Mouse (Mus musculus) hindbrain, embryonic 12.5 days (tissue): ENCODE measurements at regions not wholly inside any gene's neighbourhood (a gene's known extent, or its start where the extent isn't known, plus 50 kb on each side); places are given as distances from the start of the nearest gene placed in this dataset.

Experiments used
- ATAC-seq: fragments of 200-750 bp; cut with Nextera tagmentation; 2 replicates; pipeline ENCODE4 v1.8.0; 2017; ENCODE audit warnings: moderate TSS enrichment; ENCODE audit not compliant: low FRiP score
- H3K27ac ChIP-seq: fragments of 300-500 bp; sonication (generic); 2 replicates; pipeline ENCODE4 v1.5.1; 2016; ENCODE audit warnings: mild to moderate bottlenecking
- H3K27me3 ChIP-seq: fragments of 300-500 bp; sonication (generic); 2 replicates; pipeline ENCODE4 v1.6.1; 2016; ENCODE audit warnings: mild to moderate bottlenecking
- H3K36me3 ChIP-seq: fragments of 300-500 bp; sonication (generic); 2 replicates; pipeline ENCODE4 v1.6.1; 2016; ENCODE audit warnings: mild to moderate bottlenecking
- H3K4me1 ChIP-seq: fragments of 300-500 bp; sonication (generic); 2 replicates; pipeline ENCODE4 v1.6.1; 2016
- H3K4me2 ChIP-seq: fragments of 300-500 bp; sonication (generic); replicated peaks from 2 replicates; pipeline ENCODE4 v1.6.1; 2016; ENCODE audit warnings: mild to moderate bottlenecking
- H3K4me3 ChIP-seq: fragments of 300-500 bp; sonication (generic); 2 replicates; pipeline ENCODE4 v1.5.1; 2016; ENCODE audit warnings: mild to moderate bottlenecking
- H3K9ac ChIP-seq: fragments of 300-500 bp; sonication (generic); 2 replicates; pipeline ENCODE4 v1.6.1; 2016; ENCODE audit warnings: mild to moderate bottlenecking, moderate library complexity
- H3K9me3 ChIP-seq: fragments of 300-500 bp; sonication (generic); replicated peaks from 2 replicates; pipeline ENCODE4 v1.6.1; 2016; ENCODE audit warnings: mild to moderate bottlenecking
- WGBS: fragments of 180-500 bp; shearing (Covaris S2); methylation state at CpG from one replicate; pipeline ENCODE4 v1.1.7; 2016; 5-methylcytosine and 5-hydroxymethylcytosine counted together

DNA sequence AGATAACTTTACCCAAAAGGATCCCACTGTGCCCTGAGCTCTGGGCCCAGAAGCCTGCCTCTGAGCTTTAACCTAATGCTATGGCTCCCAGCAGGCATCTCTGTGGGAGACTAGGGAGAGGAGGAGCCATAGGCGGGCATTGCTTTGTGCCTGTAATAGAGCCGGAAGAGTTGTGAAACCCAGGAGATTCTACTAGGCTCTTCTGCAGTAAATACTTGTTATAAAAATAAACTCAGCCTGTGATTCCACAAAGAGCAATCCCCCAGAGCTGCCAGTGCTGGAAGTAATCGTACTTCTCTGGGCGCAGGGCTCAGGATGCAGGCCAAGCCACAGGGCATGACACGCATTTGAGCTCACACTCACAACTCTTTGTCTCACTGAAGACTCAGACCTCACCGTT, 73.7 kb upstream of the Dlg1 start:
- ATAC-seq, result no peak
- Histone ChIP-seq H3K4me2 (no peak overlapping the region), H3K36me3 (no peaks in the 10 kb centered on the region), H3K9ac (no peak overlapping the region), H3K27me3 (no peaks in the 10 kb centered on the region), H3K4me1 (peaks cover 34% of the 10 kb centered on the region), H3K27ac (0 out of 2 replicates have a peak overlapping the region, but pooled peaks have one; percentile 13), H3K9me3 (no peaks in the 10 kb centered on the region), H3K4me3 (no peak overlapping the region)
- WGBS, result 18% methylated on average over 6 of the region's 6 CpGs

DNA sequence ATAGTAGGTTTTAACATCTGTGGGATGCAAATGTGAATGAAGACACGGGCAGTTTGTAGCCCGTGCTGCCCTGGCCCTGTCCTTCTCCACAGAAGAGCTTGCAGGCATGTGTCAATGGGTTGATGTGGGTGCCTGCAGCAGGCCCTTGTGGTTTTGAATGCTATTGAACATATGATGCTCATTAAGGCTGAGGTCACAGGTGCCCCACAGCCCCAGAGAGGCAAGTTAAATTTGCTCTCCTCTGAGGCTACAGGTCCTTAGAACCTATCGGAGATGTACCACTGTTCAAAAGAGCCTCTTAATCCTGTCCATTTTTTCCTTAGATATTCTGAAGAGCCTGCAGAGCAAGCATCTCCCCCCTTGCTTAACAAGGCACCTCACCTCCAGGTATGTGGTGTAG, 71.7 kb upstream of the Dlg1 start:
- no peak overlapping the region for H3K9ac ChIP-seq
- no peaks in the 10 kb centered on the region for H3K9me3 ChIP-seq
- peak; percentile 49 for ATAC-seq
- WGBS, result 52% methylated on average over 3 of the region's 3 CpGs
- peaks cover 34% of the 10 kb centered on the region for H3K4me1 ChIP-seq
- peak overlapping the region; percentile 35; the same call in 1 of the 2 replicates for H3K4me2 ChIP-seq
- no peaks in the 10 kb centered on the region for H3K27me3 ChIP-seq
- no peaks in the 10 kb centered on the region for H3K36me3 ChIP-seq
- H3K4me3 ChIP-seq, result no peak overlapping the region
- peak overlapping the region; percentile 85 for H3K27ac ChIP-seq

DNA sequence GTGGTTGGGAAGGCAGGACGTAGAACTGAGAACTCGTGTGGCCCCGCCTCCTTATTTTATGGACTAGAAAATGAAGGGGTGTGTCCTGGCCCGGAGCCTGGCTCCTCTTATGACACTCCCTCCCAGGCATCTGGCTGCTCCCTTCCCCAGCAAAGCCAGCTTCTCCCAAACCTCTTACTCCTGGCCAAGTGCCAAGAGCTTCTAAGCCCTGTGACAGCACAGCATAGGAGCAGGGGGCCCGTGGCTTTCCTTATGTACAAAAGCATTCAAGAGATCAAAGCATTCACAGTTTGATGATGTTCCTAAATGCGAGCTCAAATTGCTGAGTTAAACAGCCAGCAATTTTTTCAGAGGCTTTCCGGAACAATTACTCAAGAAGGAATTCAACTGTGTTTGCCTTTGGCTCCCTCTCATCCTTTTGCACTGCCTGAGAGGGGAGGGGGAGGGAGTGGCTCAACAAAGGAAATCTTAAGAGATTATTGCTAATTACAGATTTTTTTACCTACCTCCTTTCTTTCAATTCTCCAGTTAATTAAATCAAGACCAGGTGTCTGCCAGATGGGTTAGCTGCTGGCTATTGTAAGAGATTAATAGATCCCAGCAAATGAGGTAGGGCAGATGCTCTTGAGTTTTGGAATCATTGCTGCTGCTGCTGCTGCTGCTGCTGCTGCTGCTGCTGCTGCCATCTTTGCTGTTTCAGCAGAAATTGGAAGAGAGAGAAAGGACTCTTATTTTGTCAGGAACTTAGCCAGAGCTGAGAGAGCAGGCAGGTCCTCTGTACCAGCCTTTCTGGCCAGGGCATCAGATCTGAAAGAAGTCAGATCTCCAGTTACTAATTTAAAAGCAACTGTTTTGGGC, 71.0 kb upstream of the Dlg1 start:
- H3K9ac ChIP-seq, result peak overlapping the region; percentile 27; the same call in 1 of the 2 replicates
- no peaks in the 10 kb centered on the region for H3K36me3 ChIP-seq
- peaks cover 34% of the 10 kb centered on the region for H3K4me1 ChIP-seq
- H3K4me2 ChIP-seq, result peak overlapping the region; percentile 35
- no peaks in the 10 kb centered on the region for H3K27me3 ChIP-seq
- WGBS, result 10% methylated on average over 7 of the region's 7 CpGs
- no peaks in the 10 kb centered on the region for H3K9me3 ChIP-seq
- peak; percentile 96 for ATAC-seq
- no peak overlapping the region for H3K4me3 ChIP-seq
- peak overlapping the region; percentile 85 for H3K27ac ChIP-seq

DNA sequence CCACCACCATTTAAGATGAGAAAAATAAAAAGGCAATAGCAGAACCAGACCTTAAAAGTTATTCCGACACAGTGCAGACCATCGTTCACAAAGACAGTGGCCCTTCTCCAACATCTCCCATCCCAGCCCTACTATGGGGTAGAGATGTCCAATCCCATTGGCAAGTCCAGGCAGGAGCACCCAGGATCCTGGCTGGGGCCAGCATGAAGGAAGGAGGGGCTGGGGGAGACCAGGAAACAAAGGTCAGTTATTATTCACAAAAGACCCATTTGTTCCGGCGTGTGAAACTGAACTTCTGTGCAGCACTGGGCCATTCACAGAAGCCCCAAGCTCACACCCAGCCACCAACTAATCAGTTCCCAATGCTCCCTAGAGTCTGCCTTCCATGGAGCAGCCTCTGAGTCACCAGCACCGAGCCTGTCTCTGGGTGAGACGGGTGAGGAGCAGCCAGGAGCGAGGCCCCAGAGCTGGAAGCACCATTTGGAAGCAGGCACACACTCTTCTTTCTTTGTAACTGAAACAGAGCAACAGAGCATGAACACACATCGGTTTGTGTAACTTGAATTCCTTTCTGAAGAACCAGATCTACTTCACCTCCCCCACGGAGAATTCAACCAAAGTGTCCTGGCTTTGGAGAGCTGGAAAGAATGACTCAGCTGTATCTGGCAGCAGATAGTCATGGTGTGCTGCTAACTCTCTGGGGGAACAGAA, 70.1 kb upstream of the Dlg1 start:
- no peak overlapping the region for H3K9ac ChIP-seq
- H3K27me3 ChIP-seq, result no peaks in the 10 kb centered on the region
- peaks cover 34% of the 10 kb centered on the region for H3K4me1 ChIP-seq
- 0 out of 2 replicates have a peak overlapping the region, but pooled peaks have one; percentile 35 for H3K4me2 ChIP-seq
- no peaks in the 10 kb centered on the region for H3K9me3 ChIP-seq
- H3K4me3 ChIP-seq, result no peak overlapping the region
- H3K27ac ChIP-seq, result peak overlapping the region; percentile 85
- peak; percentile 61; the same call in 1 of the 2 replicates for ATAC-seq
- no peaks in the 10 kb centered on the region for H3K36me3 ChIP-seq
- WGBS, result 29% methylated on average over 9 of the region's 9 CpGs

DNA sequence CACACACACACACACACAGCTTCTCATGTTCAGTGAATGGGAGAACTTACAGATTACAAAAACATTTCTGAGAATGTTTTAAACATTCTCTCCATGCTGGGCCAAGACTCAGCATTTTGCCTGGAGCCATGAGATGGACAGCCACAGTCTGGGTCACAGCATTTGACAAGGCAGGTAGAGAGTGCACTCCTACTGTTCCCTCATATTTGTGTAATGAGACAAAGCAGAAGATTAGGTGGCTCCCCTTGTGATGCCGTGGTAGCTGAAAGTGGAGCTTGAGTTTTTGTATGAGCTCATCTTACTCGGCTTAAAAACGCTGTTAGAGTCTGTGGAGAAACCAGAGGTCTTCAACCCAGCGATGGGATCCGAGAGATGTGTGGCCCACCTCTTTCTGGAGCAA, 65.3 kb upstream of the Dlg1 start:
- Histone ChIP-seq H3K9me3 (no peaks in the 10 kb centered on the region), H3K4me2 (no peak overlapping the region), H3K27ac (no peak overlapping the region), H3K9ac (no peak overlapping the region), H3K4me1 (peaks cover 10% of the 10 kb centered on the region), H3K36me3 (no peaks in the 10 kb centered on the region), H3K27me3 (no peaks in the 10 kb centered on the region), H3K4me3 (no peak overlapping the region)
- 84% methylated on average over 5 of the region's 5 CpGs for WGBS
- ATAC-seq, result no peak

DNA sequence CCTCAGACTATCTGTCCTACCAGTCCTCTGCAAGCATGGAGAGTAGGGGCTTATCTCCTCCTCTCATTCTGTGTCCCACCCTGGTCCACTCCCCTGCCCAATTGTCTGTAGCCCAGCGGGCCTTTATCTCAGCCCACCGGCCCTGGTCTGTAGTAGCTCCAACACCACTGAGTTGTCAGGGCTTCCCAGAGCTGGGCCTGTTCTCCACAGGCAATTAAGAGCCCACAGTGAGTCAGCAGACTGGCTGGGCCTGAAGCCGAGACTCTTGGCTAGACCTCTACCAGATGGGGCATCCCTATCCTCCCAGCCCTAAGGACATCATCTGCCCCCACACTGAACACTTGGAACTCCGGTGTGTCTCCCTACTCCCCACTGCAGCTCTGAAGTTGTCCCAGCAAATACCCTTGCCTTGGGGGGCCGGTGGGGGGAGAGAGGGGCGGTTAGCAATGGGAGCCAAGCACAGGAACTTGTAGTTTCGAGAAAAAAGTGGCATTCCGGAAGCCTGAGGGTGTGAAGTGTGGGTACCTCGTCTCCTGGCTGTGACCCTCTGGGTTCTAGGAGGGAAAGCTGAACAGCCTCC, 64.7 kb upstream of the Dlg1 start:
- Histone ChIP-seq H3K4me2 (no peak overlapping the region), H3K4me3 (no peak overlapping the region), H3K27ac (no peak overlapping the region), H3K9me3 (no peaks in the 10 kb centered on the region), H3K36me3 (no peaks in the 10 kb centered on the region), H3K4me1 (peaks cover 5% of the 10 kb centered on the region), H3K27me3 (no peaks in the 10 kb centered on the region), H3K9ac (no peak overlapping the region)
- 90% methylated on average over 9 of the region's 9 CpGs for WGBS
- no peak for ATAC-seq

DNA sequence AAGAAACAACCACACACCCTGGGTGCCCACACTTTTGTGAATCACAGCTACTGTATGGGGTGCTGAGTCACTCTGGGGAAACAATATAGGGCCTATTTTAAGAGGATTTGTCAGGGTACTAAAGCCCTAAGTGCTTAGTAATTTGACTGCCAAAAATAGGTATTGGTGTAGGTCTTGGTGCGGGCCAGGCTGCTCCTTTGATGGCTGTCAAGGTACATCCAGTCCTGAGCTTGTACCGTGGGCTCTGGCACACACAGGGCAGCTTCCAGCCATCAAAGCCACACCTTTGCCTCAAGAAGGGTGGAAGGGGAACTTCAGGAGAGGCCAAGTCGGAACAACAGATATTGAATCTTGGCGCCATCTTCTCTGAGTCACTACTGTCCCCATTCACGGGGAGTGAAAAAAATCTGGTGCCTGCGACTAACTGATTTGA, 64.2 kb upstream of the Dlg1 start:
- WGBS, result 88% methylated on average over 6 of the region's 6 CpGs
- Histone ChIP-seq H3K27me3 (no peaks in the 10 kb centered on the region), H3K4me3 (no peak overlapping the region), H3K9me3 (no peaks in the 10 kb centered on the region), H3K27ac (no peak overlapping the region), H3K9ac (no peak overlapping the region), H3K4me2 (no peak overlapping the region), H3K36me3 (no peaks in the 10 kb centered on the region), H3K4me1 (0 out of 2 replicates have a peak, but pooled peaks cover 2% of the 10 kb centered on the region)
- ATAC-seq, result no peak

DNA sequence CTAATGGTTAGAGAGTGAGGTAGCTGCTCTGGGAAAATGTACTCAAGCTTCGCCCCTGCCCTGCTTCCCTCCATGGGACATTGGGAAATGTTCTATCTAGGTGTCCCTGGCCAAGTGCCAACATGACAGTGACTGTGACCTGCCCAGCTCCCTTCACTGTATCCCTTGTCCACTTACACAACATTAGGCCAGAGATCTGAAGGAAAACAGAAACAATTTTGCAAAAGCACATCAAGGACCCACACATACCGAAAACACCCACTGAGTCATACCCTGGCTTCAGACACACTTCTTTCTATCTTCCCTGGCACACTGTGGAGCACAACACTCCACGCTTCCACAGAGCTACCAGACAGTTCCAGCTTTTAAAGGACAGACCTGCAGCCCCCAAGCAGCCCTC, 62.0 kb upstream of the Dlg1 start:
- H3K4me1 ChIP-seq, result 0 out of 2 replicates have a peak, but pooled peaks cover 2% of the 10 kb centered on the region
- ATAC-seq, result no peak
- WGBS, result 94% methylated on average over 3 of the region's 3 CpGs
- no peaks in the 10 kb centered on the region for H3K9me3 ChIP-seq
- no peaks in the 10 kb centered on the region for H3K27me3 ChIP-seq
- no peak overlapping the region for H3K4me2 ChIP-seq
- H3K4me3 ChIP-seq, result no peak overlapping the region
- no peak overlapping the region for H3K27ac ChIP-seq
- H3K36me3 ChIP-seq, result no peaks in the 10 kb centered on the region
- H3K9ac ChIP-seq, result no peak overlapping the region

DNA sequence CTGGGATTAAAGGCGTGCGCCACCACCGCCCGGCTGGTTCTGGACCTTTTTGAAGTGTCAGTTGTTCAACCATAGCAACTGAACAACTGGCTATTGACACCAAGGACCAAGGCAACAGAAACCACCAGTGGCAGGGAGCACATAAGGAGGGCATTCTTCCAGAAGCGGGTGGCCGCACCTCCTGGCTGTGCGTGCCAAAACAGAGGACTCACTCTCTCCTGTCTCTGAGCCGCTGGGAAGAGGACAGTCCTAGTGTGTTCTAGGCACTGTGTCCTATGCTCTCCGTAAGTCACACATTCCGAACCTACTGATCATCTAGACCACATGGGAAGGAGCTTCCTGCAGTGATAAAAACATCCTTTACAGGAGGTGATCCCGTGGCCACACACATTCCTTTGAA, 60.1 kb upstream of the Dlg1 start:
- Histone ChIP-seq H3K9ac (no peak overlapping the region), H3K36me3 (no peaks in the 10 kb centered on the region), H3K27ac (no peak overlapping the region), H3K4me1 (0 out of 2 replicates have a peak, but pooled peaks cover 2% of the 10 kb centered on the region), H3K4me3 (no peak overlapping the region), H3K4me2 (no peak overlapping the region), H3K27me3 (no peaks in the 10 kb centered on the region), H3K9me3 (no peaks in the 10 kb centered on the region)
- ATAC-seq, result no peak
- WGBS, result 72% methylated on average over 11 of the region's 11 CpGs

DNA sequence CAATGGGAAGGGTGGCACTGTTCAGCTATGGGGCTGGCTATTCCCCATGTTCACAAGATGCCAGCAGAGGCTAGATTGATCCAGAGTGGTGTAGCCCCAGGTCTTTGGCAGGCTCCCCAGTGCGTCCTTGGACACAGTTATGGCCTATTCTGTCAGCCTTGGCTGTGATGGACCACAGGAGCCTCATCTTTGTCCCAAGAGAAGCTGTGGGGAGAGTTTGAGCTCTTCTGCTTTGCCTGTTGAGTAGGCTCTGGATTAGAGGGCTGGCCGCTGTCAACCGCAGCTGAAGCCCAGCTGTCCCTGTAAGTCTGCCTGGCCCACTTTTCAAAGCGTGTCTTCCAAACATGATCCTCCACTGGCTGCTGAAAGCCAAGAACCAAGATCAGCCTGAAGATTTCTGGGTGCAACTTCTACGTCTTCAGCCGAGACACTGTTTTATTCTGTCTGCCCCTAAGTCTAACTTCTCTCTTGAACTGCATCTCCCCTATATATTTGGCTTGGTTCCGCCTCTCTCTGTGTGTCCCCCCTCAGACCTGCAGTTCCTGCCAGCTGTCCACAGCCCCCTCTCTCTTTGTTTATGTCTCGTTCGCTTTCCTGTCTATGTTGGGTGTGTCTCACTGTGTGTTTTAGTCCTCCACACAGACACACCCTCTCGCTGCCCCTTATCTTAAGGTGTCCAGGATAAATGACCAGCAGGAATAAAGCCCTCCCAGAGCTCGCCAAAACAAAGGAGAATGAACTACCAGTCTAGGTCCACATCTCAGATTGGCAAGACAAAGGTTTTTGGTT, 56.7 kb upstream of the Dlg1 start:
- H3K4me1 ChIP-seq, result no peaks in the 10 kb centered on the region
- no peak overlapping the region for H3K9ac ChIP-seq
- H3K27me3 ChIP-seq, result no peaks in the 10 kb centered on the region
- WGBS, result 83% methylated on average over 11 of the region's 11 CpGs
- no peak for ATAC-seq
- no peak overlapping the region for H3K4me2 ChIP-seq
- no peak overlapping the region for H3K4me3 ChIP-seq
- H3K27ac ChIP-seq, result no peak overlapping the region
- no peaks in the 10 kb centered on the region for H3K36me3 ChIP-seq
- H3K9me3 ChIP-seq, result no peaks in the 10 kb centered on the region

DNA sequence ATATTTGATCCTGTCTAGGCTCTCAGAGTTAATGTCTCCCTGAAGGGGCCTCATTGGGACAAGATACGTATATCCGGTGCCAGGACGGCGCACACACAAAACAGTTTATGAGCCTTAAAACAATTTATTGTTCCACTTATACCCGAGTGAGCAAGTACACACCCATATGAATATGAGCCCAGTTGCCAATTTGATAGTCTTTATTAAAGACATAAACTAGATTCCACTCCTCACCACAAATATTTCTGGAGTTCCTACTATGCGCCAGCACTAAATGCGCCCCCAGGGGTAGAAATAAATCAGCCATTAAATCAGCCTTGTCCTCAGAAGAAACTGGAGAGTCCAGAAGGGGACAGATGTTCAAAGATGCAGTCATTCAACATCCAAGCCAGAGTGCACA, 54.3 kb upstream of the Dlg1 start:
- ATAC-seq, result no peak
- H3K9me3 ChIP-seq, result no peaks in the 10 kb centered on the region
- H3K4me3 ChIP-seq, result no peak overlapping the region
- no peak overlapping the region for H3K27ac ChIP-seq
- no peaks in the 10 kb centered on the region for H3K36me3 ChIP-seq
- H3K9ac ChIP-seq, result no peak overlapping the region
- no peaks in the 10 kb centered on the region; the same call in 1 of the 2 replicates for H3K27me3 ChIP-seq
- WGBS, result 88% methylated on average over 7 of the region's 7 CpGs
- no peak overlapping the region for H3K4me2 ChIP-seq
- no peaks in the 10 kb centered on the region for H3K4me1 ChIP-seq
